Mouse (Mus musculus) liver, embryonic 14.5 days (tissue): Measurements from ENCODE around the gene Myt1l.

ENCODE experiments used
- CTCF ChIP-seq: IDR thresholded peaks from 2 replicates; pipeline ENCODE4 v1.5.1; 2016; ENCODE audit warnings: antibody characterized with exemption, low read depth, control low read depth
- EP300 ChIP-seq: IDR thresholded peaks from 2 replicates; pipeline ENCODE4 v1.6.1; 2016; ENCODE audit warnings: antibody characterized with exemption, low read depth

- TF ChIP-seq CTCF (no peak), EP300 (no peak)
Observed at GRCm38 (mm10) chr12:29606221-29606620, 78.0 kb downstream of the Myt1l start.
